Mouse (Mus musculus): ENCODE measurements around the gene Pxk. TPM values are rescaled to one million over a fixed set of nuclear protein-coding genes. Genes with fewer than 3 reads are reported as not detected.
"Not testable (repeated sequence)": the region's sequence is repeated elsewhere in the genome, so short reads cannot be mapped to it uniquely, and the experiment has no call there.

Pxk gene
- polyA plus RNA-seq, 1 experiment from 2014 or later: 63.0 TPM

DNA sequence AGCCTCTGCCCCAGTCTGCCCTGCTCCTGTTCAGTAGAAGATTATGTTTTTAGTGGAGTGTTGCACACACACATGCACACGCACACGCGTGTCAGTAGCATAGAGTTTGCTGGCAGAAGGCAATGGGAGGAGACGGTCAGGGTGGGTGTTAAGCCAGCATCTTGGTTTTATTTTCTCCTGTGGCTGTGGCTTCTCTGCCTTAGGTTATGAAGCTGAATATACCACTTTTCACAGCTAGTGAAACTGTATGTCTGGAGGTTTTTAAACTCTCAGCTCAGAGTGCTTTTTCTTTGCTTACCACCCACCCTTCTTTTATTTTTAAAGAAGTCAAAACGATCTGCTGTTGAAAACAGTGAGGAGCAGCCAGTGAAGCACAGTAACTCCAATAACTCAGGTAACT, 53.7 kb downstream of the Pxk start:
- Histone ChIP-seq H3K27me3 (replicated peaks; ENCODE audit: control insufficient read depth, insufficient read depth, low read length) (no peaks in the 10 kb centered on the region), H3K4me1 (replicated peaks; ENCODE audit: control insufficient read depth, insufficient read depth, low read length) (no peaks in the 10 kb centered on the region), H3K36me3 (ENCODE audit: control insufficient read depth, insufficient read depth) (peaks cover 16% of the 10 kb centered on the region; the same call in 1 of the 2 replicates), H3K9ac (replicated peaks; ENCODE audit: low read depth, low read length) (no peak overlapping the region), H3K27ac (ENCODE audit: low read length) (no peak overlapping the region), H3K4me3 (replicated peaks; ENCODE audit: low read length) (no peak overlapping the region), H3K9me3 (ENCODE audit: control insufficient read depth, low read length) (no peaks in the 10 kb centered on the region), H3K4me2 (ENCODE audit: low read length) (no peak overlapping the region)
- no peak for ATAC-seq
- 94% methylated on average over 5 of the region's 5 CpGs for WGBS

DNA sequence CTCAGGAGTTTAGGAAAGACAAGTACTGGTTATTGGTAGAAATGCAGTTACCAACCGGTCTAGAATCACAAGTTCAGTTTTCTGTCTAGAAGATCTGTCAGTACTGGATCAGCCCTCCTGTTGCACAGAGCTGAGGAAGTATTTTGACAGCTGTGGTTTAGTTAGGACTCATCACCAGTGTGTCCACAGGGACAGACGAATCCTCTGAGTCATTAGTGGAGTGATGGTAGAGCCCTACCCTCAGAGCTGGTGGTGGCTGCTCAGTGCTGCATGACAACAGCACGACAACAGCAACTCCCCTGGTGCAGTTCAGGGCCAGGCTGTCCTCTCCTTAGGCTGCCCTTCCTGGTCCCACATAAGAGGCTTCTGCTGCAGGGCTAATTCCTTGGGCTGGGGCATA, 56.1 kb downstream of the Pxk start:
- ATAC-seq: no peak
- Histone ChIP-seq H3K27ac (ENCODE audit: low read length) (no peak overlapping the region), H3K9ac (replicated peaks; ENCODE audit: low read depth, low read length) (no peak overlapping the region), H3K4me2 (ENCODE audit: low read length) (no peak overlapping the region), H3K4me3 (replicated peaks; ENCODE audit: low read length) (no peak overlapping the region), H3K36me3 (ENCODE audit: control insufficient read depth, insufficient read depth) (peaks cover 16% of the 10 kb centered on the region; the same call in 1 of the 2 replicates), H3K4me1 (replicated peaks; ENCODE audit: control insufficient read depth, insufficient read depth, low read length) (no peaks in the 10 kb centered on the region), H3K27me3 (replicated peaks; ENCODE audit: control insufficient read depth, insufficient read depth, low read length) (no peaks in the 10 kb centered on the region), H3K9me3 (ENCODE audit: control insufficient read depth, low read length) (no peaks in the 10 kb centered on the region)
- WGBS: 87% methylated on average over 3 of the region's 3 CpGs

DNA sequence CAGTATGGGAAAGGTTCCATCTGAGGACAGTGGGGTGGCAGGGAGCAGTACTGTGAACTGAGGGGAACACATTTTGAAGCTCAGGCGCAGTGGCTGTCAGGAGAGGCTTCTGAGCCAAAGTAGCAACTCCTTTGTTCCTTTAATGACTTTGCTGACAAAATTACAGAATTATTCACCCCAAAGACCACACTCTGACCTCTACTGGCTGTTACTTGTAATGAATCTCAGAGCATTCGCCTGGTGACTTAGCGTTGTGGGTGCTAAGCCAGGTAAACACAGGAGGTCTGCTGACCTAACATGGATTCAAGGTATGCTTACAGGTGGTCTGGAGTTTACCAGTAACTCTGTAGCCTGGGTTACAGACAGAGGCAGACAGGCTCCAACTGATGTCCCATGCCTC, 58.9 kb downstream of the Pxk start:
- Histone ChIP-seq H3K4me3 (replicated peaks; ENCODE audit: low read length) (no peak overlapping the region), H3K4me1 (replicated peaks; ENCODE audit: control insufficient read depth, insufficient read depth, low read length) (no peaks in the 10 kb centered on the region), H3K4me2 (ENCODE audit: low read length) (no peak overlapping the region), H3K9ac (replicated peaks; ENCODE audit: low read depth, low read length) (no peak overlapping the region), H3K27me3 (replicated peaks; ENCODE audit: control insufficient read depth, insufficient read depth, low read length) (no peaks in the 10 kb centered on the region), H3K36me3 (ENCODE audit: control insufficient read depth, insufficient read depth) (peaks cover 9% of the 10 kb centered on the region), H3K9me3 (ENCODE audit: control insufficient read depth, low read length) (no peaks in the 10 kb centered on the region), H3K27ac (ENCODE audit: low read length) (no peak overlapping the region)
- ATAC-seq: no peak
- WGBS: 24% methylated on average over 3 of the region's 3 CpGs

DNA sequence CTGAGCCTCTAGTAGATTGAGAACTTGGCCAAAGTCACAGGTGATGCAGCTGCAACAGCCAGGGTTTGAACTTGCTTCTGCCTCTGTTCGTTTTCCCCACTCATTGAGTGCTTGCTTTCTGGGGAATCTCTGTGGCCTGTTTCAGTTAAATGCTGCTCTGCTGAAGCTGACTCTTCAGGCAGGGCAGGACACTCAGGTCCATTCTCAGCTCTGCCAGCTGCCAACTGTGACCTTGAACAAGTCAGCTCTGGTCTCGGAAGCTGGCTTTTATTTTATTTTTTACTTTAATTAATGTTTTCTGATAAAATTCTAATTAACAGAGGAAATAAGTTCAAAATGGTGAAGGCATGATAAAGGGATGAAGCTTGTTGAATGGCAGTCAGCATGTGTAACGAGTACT, 60.7 kb downstream of the Pxk start:
- Histone ChIP-seq H3K4me3 (replicated peaks; ENCODE audit: low read length) (no peak overlapping the region), H3K27me3 (replicated peaks; ENCODE audit: control insufficient read depth, insufficient read depth, low read length) (no peaks in the 10 kb centered on the region), H3K27ac (ENCODE audit: low read length) (no peak overlapping the region), H3K4me1 (replicated peaks; ENCODE audit: control insufficient read depth, insufficient read depth, low read length) (no peaks in the 10 kb centered on the region), H3K36me3 (ENCODE audit: control insufficient read depth, insufficient read depth) (peaks cover 8% of the 10 kb centered on the region), H3K9me3 (ENCODE audit: control insufficient read depth, low read length) (no peaks in the 10 kb centered on the region), H3K4me2 (ENCODE audit: low read length) (no peak overlapping the region), H3K9ac (replicated peaks; ENCODE audit: low read depth, low read length) (no peak overlapping the region)
- whole genome bisulfite sequencing: 69% methylated on average over 3 of the region's 3 CpGs
- ATAC-seq: no peak

DNA sequence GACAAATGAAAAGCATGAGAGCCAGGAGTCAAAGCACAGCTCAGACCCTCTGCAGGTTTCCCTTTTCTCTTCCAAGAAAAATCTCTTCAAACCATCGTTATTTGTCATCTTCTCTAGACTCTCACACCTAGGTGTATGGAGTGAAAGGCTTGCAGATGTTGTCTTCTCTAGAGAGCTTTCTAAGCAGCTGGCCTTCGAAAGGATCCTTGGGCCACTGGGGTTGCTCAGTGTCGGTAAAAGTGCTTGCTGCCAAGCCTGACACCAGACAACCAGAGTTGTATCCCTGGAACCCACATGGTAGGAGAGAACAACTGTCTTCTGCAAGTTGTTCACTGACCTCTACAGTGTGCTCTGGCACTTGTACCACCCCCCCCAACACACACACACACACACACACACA, 61.1 kb downstream of the Pxk start:
- H3K4me2 ChIP-seq (ENCODE audit: low read length): no peak overlapping the region
- H3K9me3 ChIP-seq (ENCODE audit: control insufficient read depth, low read length): no peaks in the 10 kb centered on the region
- no peak for ATAC-seq
- H3K27me3 ChIP-seq (replicated peaks; ENCODE audit: control insufficient read depth, insufficient read depth, low read length): no peaks in the 10 kb centered on the region
- peaks cover 8% of the 10 kb centered on the region for H3K36me3 ChIP-seq (ENCODE audit: control insufficient read depth, insufficient read depth)
- no peak overlapping the region for H3K4me3 ChIP-seq (replicated peaks; ENCODE audit: low read length)
- H3K27ac ChIP-seq (ENCODE audit: low read length): no peak overlapping the region
- H3K4me1 ChIP-seq (replicated peaks; ENCODE audit: control insufficient read depth, insufficient read depth, low read length): no peaks in the 10 kb centered on the region
- 70% methylated on average over 3 of the region's 3 CpGs for WGBS
- no peak overlapping the region for H3K9ac ChIP-seq (replicated peaks; ENCODE audit: low read depth, low read length)

DNA sequence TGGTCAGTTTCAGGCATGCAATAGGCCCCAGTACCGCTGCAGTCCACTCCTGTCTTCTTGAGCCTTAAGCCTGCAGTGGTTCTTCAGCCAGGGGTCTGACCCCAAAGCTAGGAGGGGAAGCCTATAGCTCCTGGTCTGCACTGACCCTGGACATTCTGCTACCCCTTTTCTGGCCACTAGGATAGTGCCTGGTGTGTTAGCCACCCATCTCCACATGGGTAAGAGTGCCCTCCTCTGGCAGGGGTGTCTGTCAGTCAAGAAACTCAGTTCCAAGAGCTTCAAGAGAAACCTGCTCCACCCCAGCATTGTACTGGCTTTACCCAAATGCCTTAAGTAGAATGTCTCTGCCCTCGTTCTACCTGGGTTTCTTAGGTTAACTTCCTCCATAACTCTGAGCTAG, 63.8 kb downstream of the Pxk start:
- no peak overlapping the region for H3K4me2 ChIP-seq (ENCODE audit: low read length)
- no peak for ATAC-seq
- no peaks in the 10 kb centered on the region for H3K27me3 ChIP-seq (replicated peaks; ENCODE audit: control insufficient read depth, insufficient read depth, low read length)
- H3K36me3 ChIP-seq (ENCODE audit: control insufficient read depth, insufficient read depth): peaks cover 23% of the 10 kb centered on the region
- no peak overlapping the region for H3K27ac ChIP-seq (ENCODE audit: low read length)
- no peak overlapping the region for H3K4me3 ChIP-seq (replicated peaks; ENCODE audit: low read length)
- H3K9ac ChIP-seq (replicated peaks; ENCODE audit: low read depth, low read length): no peak overlapping the region
- no peaks in the 10 kb centered on the region for H3K4me1 ChIP-seq (replicated peaks; ENCODE audit: control insufficient read depth, insufficient read depth, low read length)
- 93% methylated on average over 2 of the region's 2 CpGs for WGBS
- no peaks in the 10 kb centered on the region for H3K9me3 ChIP-seq (ENCODE audit: control insufficient read depth, low read length)

DNA sequence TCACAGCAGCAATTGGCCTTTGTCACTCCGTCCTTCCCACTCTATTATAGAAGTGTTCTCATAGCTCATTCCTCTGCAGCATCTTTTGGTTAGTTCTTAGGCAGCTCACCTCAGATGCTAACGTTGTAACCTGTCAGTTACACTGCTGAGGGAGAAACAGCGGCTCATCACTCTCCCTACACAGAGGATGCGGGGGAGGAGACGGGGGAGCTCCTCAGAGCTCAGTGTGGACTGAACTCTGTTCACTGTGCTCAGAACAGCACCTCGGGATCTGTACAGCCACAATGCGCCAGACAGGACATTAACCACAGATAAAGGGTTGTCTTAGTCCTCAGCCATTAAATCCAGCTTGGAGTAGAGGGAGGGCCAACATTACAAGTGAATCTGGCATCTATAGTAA, 66.5 kb downstream of the Pxk start:
- 88% methylated on average over 7 of the region's 7 CpGs for WGBS
- no peaks in the 10 kb centered on the region for H3K4me1 ChIP-seq (replicated peaks; ENCODE audit: control insufficient read depth, insufficient read depth, low read length)
- no peak overlapping the region for H3K27ac ChIP-seq (ENCODE audit: low read length)
- H3K9ac ChIP-seq (replicated peaks; ENCODE audit: low read depth, low read length): no peak overlapping the region
- H3K27me3 ChIP-seq (replicated peaks; ENCODE audit: control insufficient read depth, insufficient read depth, low read length): no peaks in the 10 kb centered on the region
- H3K4me2 ChIP-seq (ENCODE audit: low read length): no peak overlapping the region
- peaks cover 33% of the 10 kb centered on the region for H3K36me3 ChIP-seq (ENCODE audit: control insufficient read depth, insufficient read depth)
- no peak for ATAC-seq
- no peaks in the 10 kb centered on the region for H3K9me3 ChIP-seq (ENCODE audit: control insufficient read depth, low read length)
- no peak overlapping the region for H3K4me3 ChIP-seq (replicated peaks; ENCODE audit: low read length)

DNA sequence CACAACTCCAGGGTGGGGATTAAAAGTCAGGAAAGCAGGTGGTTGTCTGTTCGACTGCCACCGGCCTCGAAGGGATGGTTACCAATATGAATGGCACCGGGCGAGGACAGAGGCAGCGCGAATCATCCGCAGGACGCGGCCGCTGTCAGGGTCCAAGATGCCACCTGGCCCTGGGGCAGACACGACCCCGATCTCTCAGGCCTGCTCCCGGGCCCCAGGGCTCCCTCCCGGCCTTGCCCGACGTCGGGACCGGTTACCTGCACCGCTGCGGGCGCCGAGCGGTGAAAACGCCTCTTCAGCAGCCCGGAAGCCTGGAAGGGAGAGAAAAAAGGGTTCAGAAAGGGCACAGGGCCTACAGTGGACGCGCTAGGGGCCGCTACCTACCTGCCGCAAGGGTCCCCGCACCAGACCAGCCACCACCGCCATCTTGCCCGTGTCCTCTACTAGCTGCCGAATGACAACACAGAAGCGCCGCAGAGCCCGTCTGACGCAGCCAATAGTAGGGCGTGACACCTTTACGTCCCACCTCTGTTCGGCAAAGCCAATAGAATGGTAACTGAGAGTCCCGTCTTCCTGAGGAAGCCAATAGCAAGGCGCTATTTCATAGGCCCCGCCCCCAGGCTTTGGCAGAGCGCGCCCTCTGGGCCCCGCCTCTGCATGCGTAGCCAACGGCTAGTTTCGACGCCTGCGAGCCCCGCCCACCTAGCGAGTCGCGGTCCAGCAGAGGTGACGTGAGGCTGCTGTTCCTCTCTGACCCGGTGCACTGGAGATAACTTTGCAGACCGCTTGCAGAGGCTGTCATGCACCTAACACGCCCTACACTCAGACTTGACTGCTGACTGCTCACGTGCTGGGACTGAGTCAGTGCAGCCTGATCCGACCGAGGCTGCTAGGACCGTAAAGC, 74.7 kb downstream of the Pxk start, which contains the start of gene Pdhb:
Gene Pdhb (minus strand): TSS at position 519 of the 904 bp plus-strand sequence.
- peaks cover 12% of the 10 kb centered on the region; the same call in 1 of the 2 replicates for H3K36me3 ChIP-seq (ENCODE audit: control insufficient read depth, insufficient read depth)
- H3K4me1 ChIP-seq (replicated peaks; ENCODE audit: control insufficient read depth, insufficient read depth, low read length): peaks cover 10% of the 10 kb centered on the region
- H3K9me3 ChIP-seq (ENCODE audit: control insufficient read depth, low read length): no peaks in the 10 kb centered on the region
- peak; percentile 100 for ATAC-seq
- no peaks in the 10 kb centered on the region for H3K27me3 ChIP-seq (replicated peaks; ENCODE audit: control insufficient read depth, insufficient read depth, low read length)
- peak within 1 kb of the TSS; percentile 91 for H3K9ac ChIP-seq (replicated peaks; ENCODE audit: low read depth, low read length)
- peak within 1 kb of the TSS; percentile 75 for H3K4me2 ChIP-seq (ENCODE audit: low read length)
- peak within 1 kb of the TSS; percentile 64 for H3K27ac ChIP-seq (ENCODE audit: low read length)
- under 1% methylated on average over 64 of the region's 64 CpGs for WGBS
- peak within 1 kb of the TSS; percentile 93 for H3K4me3 ChIP-seq (replicated peaks; ENCODE audit: low read length)

DNA sequence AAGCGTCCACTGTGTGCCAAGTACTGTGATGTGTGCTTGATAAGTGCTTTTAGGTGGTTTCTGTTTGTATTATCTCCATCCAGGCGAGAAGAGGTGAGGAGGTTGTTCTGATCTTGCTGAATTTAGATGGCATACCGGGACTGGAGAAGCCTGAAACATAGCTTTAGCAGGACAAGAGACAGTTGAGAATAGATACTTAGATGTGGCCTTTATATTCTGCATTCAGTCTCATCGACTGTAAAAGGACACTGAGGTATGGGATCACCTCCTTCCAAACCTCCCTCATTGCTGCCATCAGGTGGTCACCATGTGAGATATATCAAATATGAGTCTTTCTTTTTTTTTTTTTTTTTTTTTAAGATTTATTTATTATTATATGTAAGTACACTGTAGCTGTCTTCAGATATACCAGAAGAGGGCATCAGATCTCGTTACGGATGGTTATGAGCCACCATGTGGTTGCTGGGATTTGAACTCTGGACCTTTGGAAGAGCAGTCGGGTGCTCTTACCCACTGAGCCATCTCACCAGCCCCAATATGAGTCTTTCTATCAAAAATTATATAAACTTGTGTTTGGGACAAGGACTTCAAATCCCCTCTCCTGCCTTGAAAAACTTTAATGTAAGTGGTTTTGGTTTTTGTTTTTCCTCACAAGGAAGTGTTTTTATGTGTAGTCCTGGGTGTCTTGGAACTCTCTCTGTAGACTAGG, 75.7 kb downstream of the Pxk start:
- H3K27me3 ChIP-seq (replicated peaks; ENCODE audit: control insufficient read depth, insufficient read depth, low read length); ATAC-seq; H3K4me1 ChIP-seq (replicated peaks; ENCODE audit: control insufficient read depth, insufficient read depth, low read length); H3K9me3 ChIP-seq (ENCODE audit: control insufficient read depth, low read length): not testable (repeated sequence)
- Histone ChIP-seq H3K27ac (ENCODE audit: low read length) (peak overlapping the region; percentile 64), H3K36me3 (ENCODE audit: control insufficient read depth, insufficient read depth) (peaks cover 10% of the 10 kb centered on the region; the same call in 1 of the 2 replicates), H3K4me3 (replicated peaks; ENCODE audit: low read length) (peak overlapping the region; percentile 93), H3K4me2 (ENCODE audit: low read length) (peak overlapping the region; percentile 75), H3K9ac (replicated peaks; ENCODE audit: low read depth, low read length) (peak overlapping the region; percentile 51)
- 23% methylated on average over 5 of the region's 7 CpGs for WGBS

Data from forebrain, embryonic 16.5 days (tissue).